Mouse (Mus musculus) bone marrow macrophage, adult 2 months (primary cell): ENCODE results near the gene Hmgcl. TPM values are rescaled to one million over a fixed set of nuclear protein-coding genes. Genes with fewer than 3 reads are reported as not detected.

Experiments used
- H3K27ac ChIP-seq: 2 replicates; pipeline ENCODE4 v1.5.1; 2012; ENCODE audit warnings: low read depth, low read length; ENCODE audit not compliant: insufficient read depth
- H3K4me1 ChIP-seq: 2 replicates; pipeline ENCODE4 v1.6.1; 2012; ENCODE audit warnings: low read length; ENCODE audit not compliant: control insufficient read depth, insufficient read depth
- H3K4me3 ChIP-seq: 2 replicates; pipeline ENCODE4 v1.5.1; 2012; ENCODE audit warnings: mild to moderate bottlenecking, low read length, moderate library complexity; ENCODE audit not compliant: insufficient read depth
- CTCF ChIP-seq: IDR thresholded peaks from 2 replicates; pipeline ENCODE4 v1.5.1; 2012; ENCODE audit warnings: low read depth, mild to moderate bottlenecking, low read length, moderate library complexity
- POLR2A ChIP-seq: IDR thresholded peaks from 2 replicates; pipeline ENCODE4 v1.6.1; 2012; ENCODE audit warnings: mild to moderate bottlenecking, low read depth, low read length, borderline replicate concordance
- polyA plus RNA-seq: library from polyadenylated mRNA; stranded (reverse); fragments of >200 nt; gene quantifications from 2 replicates; pipeline ENCODE4 v1.2.4, GENCODE M21; 2012; ENCODE audit not compliant: missing spikeins, insufficient read depth, insufficient read length

Gene Hmgcl
- polyA plus RNA-seq, 1 experiment: 99.8 TPM

DNA sequence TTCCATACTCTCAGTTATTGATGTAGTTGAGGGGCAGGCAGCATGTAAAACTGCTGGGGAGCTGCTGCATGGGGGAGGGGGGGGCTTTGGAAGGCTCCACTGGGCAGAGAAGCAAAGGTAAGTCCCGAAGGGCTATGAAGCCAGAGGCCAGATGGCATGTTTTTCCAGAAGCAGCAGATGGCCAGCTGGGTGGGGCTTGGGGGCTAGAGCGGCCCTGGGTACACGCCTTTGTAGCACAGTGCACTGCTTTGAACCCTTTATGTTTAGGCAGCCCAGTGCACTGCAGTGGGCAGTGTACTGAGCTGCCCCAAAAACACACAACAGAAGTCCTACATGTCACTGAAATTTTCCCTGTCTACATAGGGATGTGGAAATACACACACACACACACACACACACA lies 33.4 kb upstream of the Hmgcl start:
- Histone ChIP-seq H3K27ac (no peak overlapping the region), H3K4me3 (no peak overlapping the region), H3K4me1 (peaks cover 21% of the 10 kb centered on the region)
- no peak for TF ChIP-seq POLR2A
- no peak for TF ChIP-seq CTCF

DNA sequence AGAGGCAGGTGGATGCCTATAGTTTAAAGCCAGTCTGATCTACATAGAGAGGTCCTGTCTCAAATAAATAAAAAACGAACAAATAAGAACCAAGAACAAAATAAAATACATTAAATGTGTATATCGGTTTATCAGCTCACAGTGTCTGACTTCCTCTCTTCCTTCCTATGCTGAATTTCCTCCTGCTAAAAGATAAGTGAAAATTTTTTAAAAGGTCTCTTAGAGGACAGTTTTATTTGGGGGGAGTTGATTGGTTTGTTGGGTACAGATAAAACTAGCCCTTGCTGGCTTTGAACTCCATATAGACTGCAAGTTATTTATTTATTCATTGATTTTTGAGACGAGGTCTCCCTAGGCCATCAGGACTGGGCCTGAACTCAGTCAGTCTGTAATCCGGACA lies 32.8 kb upstream of the Hmgcl start:
- no peak overlapping the region for H3K27ac ChIP-seq
- no peak overlapping the region for H3K4me3 ChIP-seq
- peaks cover 27% of the 10 kb centered on the region for H3K4me1 ChIP-seq
- no peak for TF ChIP-seq CTCF

DNA sequence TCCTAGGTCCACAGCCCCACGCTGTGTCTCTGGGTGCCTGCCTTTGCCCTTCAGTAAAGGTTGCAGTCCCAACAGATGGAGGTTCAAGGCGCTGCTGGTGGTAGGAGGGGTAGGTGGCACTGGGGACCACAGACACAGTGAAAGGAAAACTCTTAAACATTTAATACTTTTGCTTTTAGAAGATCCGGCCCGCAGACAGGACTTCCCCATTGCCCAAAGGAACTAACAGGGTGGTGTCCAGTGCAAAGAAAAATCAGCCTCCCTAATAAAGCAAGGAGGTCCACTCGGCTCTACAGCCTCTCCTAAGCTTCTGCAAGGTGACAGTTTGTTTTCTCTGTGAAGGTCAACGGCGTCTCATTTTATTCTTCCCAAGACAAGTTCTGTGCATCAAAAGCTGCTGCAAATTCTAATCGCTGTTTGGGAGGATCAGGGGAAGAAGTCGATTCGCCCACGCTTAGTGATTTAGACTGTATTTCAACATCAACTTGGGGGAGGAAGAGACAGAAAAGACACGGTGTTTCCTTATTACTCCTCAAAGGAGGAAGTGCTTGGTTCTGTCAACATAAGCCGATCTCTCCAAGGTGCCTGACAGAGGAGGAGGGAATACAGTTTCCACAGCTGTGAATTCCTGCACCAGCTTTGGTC lies 27.5 kb upstream of the Hmgcl start:
- Histone ChIP-seq H3K4me1 (peaks cover 38% of the 10 kb centered on the region), H3K27ac (peak overlapping the region; percentile 95), H3K4me3 (peak overlapping the region; percentile 48)
- TF ChIP-seq POLR2A (no peak), CTCF (no peak)

GRCm38 (mm10) chr4:135919280-135919639 lies 27.0 kb upstream of the Hmgcl start:
- H3K4me3 ChIP-seq: peak overlapping the region; percentile 16; the same call in 1 of the 2 replicates

GRCm38 (mm10) chr4:135920304-135921241 lies 25.7 kb upstream of the Hmgcl start, which contains the start of gene Fuca1:
Fuca1 (plus strand) TSS chr4:135920735.
- peak within 1 kb of the TSS; percentile 95 for H3K27ac ChIP-seq
- no peak for TF ChIP-seq POLR2A
- peak; percentile 96 for TF ChIP-seq CTCF
- peaks cover 32% of the 10 kb centered on the region for H3K4me1 ChIP-seq

More at GRCm38 (mm10) chr4:135919280-135919639, 27.0 kb upstream of the Hmgcl start:
- Histone ChIP-seq H3K27ac (peak overlapping the region; percentile 95), H3K4me1 (peaks cover 38% of the 10 kb centered on the region)
- TF ChIP-seq POLR2A: no peak
- TF ChIP-seq CTCF: no peak

GRCm38 (mm10) chr4:135921257-135922120 lies 24.8 kb upstream of the Hmgcl start:
- peak overlapping the region; percentile 96 for H3K4me3 ChIP-seq
- H3K4me1 ChIP-seq: peaks cover 29% of the 10 kb centered on the region
- H3K27ac ChIP-seq: peak overlapping the region; percentile 67
- TF ChIP-seq POLR2A (no peak), CTCF (no peak)

More at GRCm38 (mm10) chr4:135920304-135921241, 25.7 kb upstream of the Hmgcl start, which contains the start of gene Fuca1:
- H3K4me3 ChIP-seq: peak within 1 kb of the TSS; percentile 96

DNA sequence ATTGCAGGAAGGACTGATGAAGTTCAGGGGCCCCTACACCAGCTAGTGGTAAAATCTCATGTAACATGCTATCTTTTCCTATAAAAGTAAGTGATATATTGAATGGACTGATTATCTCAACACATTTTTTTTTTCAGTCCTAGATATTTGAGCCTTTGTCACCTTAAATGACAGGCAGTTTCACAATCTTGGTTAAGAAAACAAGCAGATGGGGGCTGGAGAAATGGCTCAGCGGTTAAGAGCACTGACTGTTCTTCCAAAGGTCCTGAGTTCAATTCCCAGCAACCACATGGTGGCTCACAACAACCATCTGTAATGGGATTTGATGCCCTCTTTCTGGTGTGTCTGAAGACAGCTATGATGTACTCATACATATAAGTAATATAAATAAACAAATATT lies 24.1 kb upstream of the Hmgcl start:
- H3K4me1 ChIP-seq: peaks cover 23% of the 10 kb centered on the region
- H3K4me3 ChIP-seq: peak overlapping the region; percentile 96
- TF ChIP-seq CTCF: no peak
- no peak for TF ChIP-seq POLR2A
- H3K27ac ChIP-seq: peak overlapping the region; percentile 67; the same call in 1 of the 2 replicates

GRCm38 (mm10) chr4:135924418-135924817 lies 21.8 kb upstream of the Hmgcl start:
- Histone ChIP-seq H3K4me1 (peaks cover 6% of the 10 kb centered on the region), H3K27ac (no peak overlapping the region), H3K4me3 (no peak overlapping the region)
- TF ChIP-seq POLR2A: no peak
- no peak for TF ChIP-seq CTCF

- Histone ChIP-seq H3K27ac (no peak overlapping the region), H3K4me1 (peaks cover 3% of the 10 kb centered on the region; the same call in 1 of the 2 replicates), H3K4me3 (no peak overlapping the region)
- TF ChIP-seq CTCF (no peak), POLR2A (no peak)
Measured at GRCm38 (mm10) chr4:135925341-135925740, 20.9 kb upstream of the Hmgcl start.
